17 mouse cellular contexts compared by ENCODE assay signal in the genomic region with DNA sequence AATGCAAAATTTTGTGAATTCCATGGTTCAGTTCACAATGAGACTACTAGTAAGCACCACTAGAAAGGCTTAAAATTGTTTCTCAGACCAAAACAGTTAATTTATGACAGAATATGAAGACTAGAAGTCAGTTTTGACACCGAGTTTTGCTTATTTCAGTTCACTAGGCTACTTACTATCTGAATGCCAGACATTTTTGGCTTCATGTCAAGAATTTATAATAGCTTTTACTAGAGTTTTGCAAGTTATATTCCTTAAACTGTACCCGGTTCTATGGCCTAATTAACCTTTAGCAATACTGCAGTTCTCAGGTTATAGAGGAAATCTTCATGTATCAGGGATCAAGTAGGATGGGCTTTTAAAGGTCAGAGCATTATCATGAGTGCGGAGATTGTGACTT.
"Had no signal": no experiment of that assay in that cellular context is flagged by ENCODE, and none has a peak within 500 bp of the region (broad histone marks: within the 10 kb centered on the region; RNA-seq: fewer than 3 reads in every experiment).

No protein-coding gene starts in this region.

- H3K36me3 ChIP-seq: limb, embryonic 12.5 days; liver, embryonic 12.5 days; liver, embryonic 15.5 days had no signal

- H3K4me1 ChIP-seq: limb, embryonic 12.5 days; liver, embryonic 12.5 days; liver, embryonic 15.5 days had no signal

- H3K27me3 ChIP-seq: limb, embryonic 12.5 days; liver, embryonic 12.5 days; liver, embryonic 15.5 days had no signal

- ATAC-seq: intestine, postnatal 0 days; liver, embryonic 12.5 days had no signal

- H3K9ac ChIP-seq: limb, embryonic 12.5 days; liver, embryonic 12.5 days; liver, embryonic 15.5 days had no signal

- H3K9me3 ChIP-seq: limb, embryonic 12.5 days; liver, embryonic 12.5 days; liver, embryonic 15.5 days had no signal

- H3K4me3 ChIP-seq: left cerebral cortex, adult 2 months; limb, embryonic 12.5 days; liver, embryonic 12.5 days; liver, embryonic 15.5 days had no signal

- H3K27ac ChIP-seq: left cerebral cortex, adult 2 months; limb, embryonic 12.5 days; liver, embryonic 12.5 days; liver, embryonic 15.5 days; stomach, postnatal 0 days had no signal

- DNase-seq: kidney, adult 8-10 months; kidney, postnatal 25 days; layer of hippocampus, postnatal 36 days; liver; lung, adult 18-20 months; lung, postnatal 4 days; midbrain, embryonic 14.5 days; thymus, adult 2 months; thymus, postnatal 14 days; thymus, postnatal 4 days had no signal

- H3K4me2 ChIP-seq: limb, embryonic 12.5 days; liver, embryonic 12.5 days; liver, embryonic 15.5 days; midbrain, embryonic 11.5 days had no signal
